Mouse (Mus musculus) liver, embryonic 14.5 days (tissue): ENCODE measurements around the gene Dynlt1a.
"Not testable (repeated sequence)": the region's sequence is repeated elsewhere in the genome, so short reads cannot be mapped to it uniquely, and the experiment has no call there.

Experiments
- CTCF ChIP-seq: IDR thresholded peaks from 2 replicates; pipeline ENCODE4 v1.5.1; 2016; ENCODE audit warnings: antibody characterized with exemption, low read depth, control low read depth
- EP300 ChIP-seq: IDR thresholded peaks from 2 replicates; pipeline ENCODE4 v1.6.1; 2016; ENCODE audit warnings: antibody characterized with exemption, low read depth

GRCm38 (mm10) chr17:6321081-6321777, 3.9 kb upstream of the Dynlt1a start:
- not testable (repeated sequence) for TF ChIP-seq CTCF, EP300
